Mouse (Mus musculus): Measurements from ENCODE around the gene Cyp3a13. TPM values are rescaled to one million over a fixed set of nuclear protein-coding genes. Genes with fewer than 3 reads are reported as not detected.

Cyp3a13 gene
- polyA plus RNA-seq (2015; fragmentation: Nextera tagmentation; extraction: Ambion mirVana) = 0.24 and 0.42 TPM in 2 replicates

GRCm38 (mm10) chr5:137921532-137921931 lies at the start of gene Cyp3a13:
TSS of gene Cyp3a13 (minus strand) at chr5:137921619.

GRCm38 (mm10) chr5:137962945-137963344 lies 41.5 kb upstream of the Cyp3a13 start, which contains the start of gene Gjc3:
TSS of gene Gjc3 (minus strand) at chr5:137963098.

DNA sequence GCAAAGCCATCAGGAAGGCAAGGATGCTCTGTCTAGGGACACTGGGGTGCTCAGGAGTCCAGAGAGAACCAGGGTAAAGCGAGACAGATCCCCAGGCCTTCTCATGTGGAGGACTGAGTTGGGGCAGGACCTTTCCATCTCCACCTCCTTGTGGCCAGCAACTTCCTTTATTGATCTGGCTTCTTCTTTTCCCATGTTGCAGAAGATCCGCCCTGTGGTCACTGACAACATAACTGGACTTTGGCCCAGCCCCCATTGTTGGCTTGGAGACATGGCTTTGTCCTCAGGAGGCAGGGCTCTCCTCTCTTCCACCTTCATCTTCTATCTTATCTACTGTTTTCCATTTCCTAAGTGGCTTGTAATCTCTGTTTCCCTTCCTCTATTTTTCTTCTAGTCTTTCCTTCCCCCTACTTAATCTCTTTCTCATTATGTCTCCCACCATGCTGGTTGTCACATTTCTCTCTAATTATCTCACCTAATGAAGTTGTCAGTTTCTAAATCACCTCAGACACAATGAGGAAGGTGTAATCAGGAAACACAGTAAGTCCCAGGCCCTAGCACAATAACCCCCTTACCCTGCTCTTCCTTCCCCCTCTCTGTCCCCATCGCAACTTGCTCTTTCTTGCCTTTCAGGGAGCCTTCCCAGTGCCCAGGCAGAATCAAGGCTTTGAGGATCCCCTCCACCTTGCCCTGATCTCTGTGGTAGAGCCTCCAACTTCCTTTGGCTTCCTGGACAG lies 49.6 kb downstream of the Cyp3a13 start, which contains the start of gene Pilrb2:
TSS of gene Pilrb2 (minus strand) at position 172 of the 737 bp plus-strand sequence.

DNA sequence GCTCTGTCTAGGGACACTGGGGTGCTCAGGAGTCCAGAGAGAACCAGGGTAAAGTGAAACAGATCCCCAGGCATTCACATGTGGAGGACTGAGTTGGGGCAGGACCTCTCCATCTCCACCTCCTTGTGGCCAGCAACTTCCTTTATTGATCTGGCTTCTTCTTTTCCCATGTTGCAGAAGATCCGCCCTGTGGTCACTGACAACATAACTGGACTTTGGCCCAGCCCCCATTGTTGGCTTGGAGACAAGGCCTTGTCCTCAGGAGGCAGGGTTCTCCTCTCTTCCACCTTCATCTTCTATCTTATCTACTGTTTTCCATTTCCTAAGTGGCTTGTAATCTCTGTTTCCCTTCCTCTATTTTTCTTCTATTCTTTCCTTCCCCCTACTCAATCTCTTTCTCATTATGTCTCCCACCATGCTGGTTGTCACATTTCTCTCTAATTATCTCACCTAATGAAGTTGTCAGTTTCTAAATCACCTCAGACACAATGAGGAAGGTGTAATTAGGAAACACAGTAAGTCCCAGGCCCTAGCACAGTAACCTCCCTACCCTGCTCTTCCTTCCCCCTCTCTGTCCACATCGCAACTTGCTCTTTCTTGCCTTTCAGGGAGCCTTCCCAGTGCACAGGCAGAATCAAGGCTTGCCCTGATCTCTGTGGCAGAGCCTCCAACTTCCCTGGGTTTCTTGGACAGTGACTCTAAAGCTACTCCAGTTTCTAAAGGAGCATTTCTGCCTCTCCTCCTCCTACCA lies 63.3 kb downstream of the Cyp3a13 start, which contains the start of gene Pilrb1:
TSS of gene Pilrb1 (minus strand) at position 147 of the 751 bp plus-strand sequence.

Other genes starting within 250 kb of the Cyp3a13 start
- gene Agfg2, start 236.9 kb downstream of the Cyp3a13 start, polyA plus RNA-seq (2015; fragmentation: Nextera tagmentation; extraction: Ambion mirVana) = 17.8 and 25.5 TPM in 2 replicates
- 0.81 and 0.98 TPM in 2 replicates for gene Nyap1, start 180.0 kb downstream of the Cyp3a13 start, polyA plus RNA-seq (2015; fragmentation: Nextera tagmentation; extraction: Ambion mirVana)
- 222 and 228 TPM in 2 replicates for gene Tsc22d4, start 175.9 kb downstream of the Cyp3a13 start, polyA plus RNA-seq (2015; fragmentation: Nextera tagmentation; extraction: Ambion mirVana)
- 12.5 and 12.7 TPM in 2 replicates for gene Ppp1r35, start 142.8 kb downstream of the Cyp3a13 start, polyA plus RNA-seq (2015; fragmentation: Nextera tagmentation; extraction: Ambion mirVana)
- gene Mepce, start 134.0 kb downstream of the Cyp3a13 start, polyA plus RNA-seq (2015; fragmentation: Nextera tagmentation; extraction: Ambion mirVana) = 5.8 and 6.8 TPM in 2 replicates
- gene Zcwpw1, start 133.8 kb downstream of the Cyp3a13 start, polyA plus RNA-seq (2015; fragmentation: Nextera tagmentation; extraction: Ambion mirVana) = 4.1 and 4.9 TPM in 2 replicates
- gene Pilra, start 85.3 kb downstream of the Cyp3a13 start, polyA plus RNA-seq (2015; fragmentation: Nextera tagmentation; extraction: Ambion mirVana) = 84.3 and 85.3 TPM in 2 replicates
- gene Pilrb1, start 63.5 kb downstream of the Cyp3a13 start, polyA plus RNA-seq (2015; fragmentation: Nextera tagmentation; extraction: Ambion mirVana) = 0.79 and 4.1 TPM in 2 replicates
- 0.71 and 3.5 TPM in 2 replicates for gene Pilrb2, start 49.8 kb downstream of the Cyp3a13 start, polyA plus RNA-seq (2015; fragmentation: Nextera tagmentation; extraction: Ambion mirVana)
- gene Gjc3, start 41.5 kb upstream of the Cyp3a13 start, polyA plus RNA-seq (2015; fragmentation: Nextera tagmentation; extraction: Ambion mirVana) = 0.33 and 0.45 TPM in 2 replicates
- gene Azgp1, start 59.9 kb upstream of the Cyp3a13 start, polyA plus RNA-seq (2015; fragmentation: Nextera tagmentation; extraction: Ambion mirVana) = 0.28 and 0.48 TPM in 2 replicates
- not detected in 2 replicates for gene Smok3a, start 99.6 kb upstream of the Cyp3a13 start, polyA plus RNA-seq (2015; fragmentation: Nextera tagmentation; extraction: Ambion mirVana)
- not detected in 2 replicates for gene Smok3b, start 99.8 kb upstream of the Cyp3a13 start, polyA plus RNA-seq (2015; fragmentation: Nextera tagmentation; extraction: Ambion mirVana)
- gene Smok3c, start 131.6 kb upstream of the Cyp3a13 start, polyA plus RNA-seq (2015; fragmentation: Nextera tagmentation; extraction: Ambion mirVana) = not detected in 2 replicates
- 5.8 and 7.2 TPM in 2 replicates for gene Zkscan1, start 163.5 kb upstream of the Cyp3a13 start, polyA plus RNA-seq (2015; fragmentation: Nextera tagmentation; extraction: Ambion mirVana)
- gene Zscan21, start 195.3 kb upstream of the Cyp3a13 start, polyA plus RNA-seq (2015; fragmentation: Nextera tagmentation; extraction: Ambion mirVana) = 23.5 and 26.3 TPM in 2 replicates
- 6.8 and 7.5 TPM in 2 replicates for gene Zfp113, start 234.1 kb upstream of the Cyp3a13 start, polyA plus RNA-seq (2015; fragmentation: Nextera tagmentation; extraction: Ambion mirVana)
- gene Cops6, start 239.5 kb upstream of the Cyp3a13 start, polyA plus RNA-seq (2015; fragmentation: Nextera tagmentation; extraction: Ambion mirVana) = 224 and 240 TPM in 2 replicates

All from urinary bladder, postnatal 0 days (tissue).